Mouse (Mus musculus): ENCODE measurements around the gene Phf3.
A peak's percentile ranks its signal among the peaks of the same experiment; 100 is the strongest.

Gene Phf3

GRCm38 (mm10) chr1:30873541-30874260 lies at the start of gene Phf3:
TSS of gene Phf3 (minus strand) at chr1:30873921.
- peak; percentile 97 for DNase-seq (ENCODE audit: low read depth, low spot score)

DNA sequence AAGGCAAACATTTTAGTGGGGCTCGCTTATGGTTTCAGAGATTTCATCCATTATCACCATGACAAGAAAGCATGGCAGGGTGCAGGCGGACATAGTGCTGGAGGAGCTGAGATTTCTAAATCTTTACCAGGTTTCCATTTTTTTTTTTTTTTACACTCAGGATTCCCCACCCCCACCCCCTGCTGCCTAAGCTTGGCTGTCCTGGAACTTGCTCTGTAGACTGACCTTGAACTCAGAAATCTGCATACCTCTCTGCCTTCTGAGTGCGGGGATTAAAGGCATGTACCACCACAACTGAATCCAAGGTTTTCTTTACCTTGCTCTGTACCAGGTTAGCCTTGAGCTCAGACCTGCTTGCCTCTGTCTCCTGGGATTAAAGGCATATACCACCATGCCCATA lies 48.5 kb upstream of the Phf3 start:
- DNase-seq (ENCODE audit: low read depth, low spot score) = peak; percentile 52

GRCm38 (mm10) chr1:30921252-30921651 lies 47.5 kb upstream of the Phf3 start:
- DNase-seq (ENCODE audit: low read depth, low spot score) = no peak

DNA sequence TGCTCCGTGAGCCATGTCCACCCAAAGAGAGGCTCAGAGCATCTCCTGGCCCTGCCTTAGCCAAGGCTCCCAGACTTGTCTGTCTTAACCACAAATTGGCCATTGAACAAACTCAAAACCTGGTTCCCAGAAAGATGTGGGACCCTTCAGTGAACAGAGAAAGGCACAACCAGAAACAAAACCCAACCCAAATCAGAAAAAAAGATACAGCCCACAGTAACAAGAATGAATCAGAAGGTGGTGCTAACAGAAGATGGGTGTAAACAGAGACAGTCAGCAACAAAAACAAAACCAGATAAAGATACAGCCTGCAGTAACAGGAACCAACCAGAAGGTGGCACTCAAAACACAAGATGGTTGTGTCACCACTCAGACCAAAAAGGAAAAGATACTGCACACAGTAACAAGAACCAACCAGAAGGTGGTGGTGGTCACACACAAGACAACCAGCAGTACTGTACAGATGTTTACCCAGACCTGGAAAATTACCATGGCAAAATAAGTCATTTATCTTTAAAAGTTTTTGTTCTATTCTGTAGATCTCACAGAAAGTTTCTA lies 47.0 kb upstream of the Phf3 start:
- peak; percentile 69 for DNase-seq (ENCODE audit: low read depth, low spot score)

- DNase-seq (ENCODE audit: low read depth, low spot score) = no peak
Measured at GRCm38 (mm10) chr1:30910172-30910571, 36.5 kb upstream of the Phf3 start.

GRCm38 (mm10) chr1:30908797-30909196 lies 35.1 kb upstream of the Phf3 start:
- peak; percentile 76 for DNase-seq (ENCODE audit: low read depth, low spot score)

DNA sequence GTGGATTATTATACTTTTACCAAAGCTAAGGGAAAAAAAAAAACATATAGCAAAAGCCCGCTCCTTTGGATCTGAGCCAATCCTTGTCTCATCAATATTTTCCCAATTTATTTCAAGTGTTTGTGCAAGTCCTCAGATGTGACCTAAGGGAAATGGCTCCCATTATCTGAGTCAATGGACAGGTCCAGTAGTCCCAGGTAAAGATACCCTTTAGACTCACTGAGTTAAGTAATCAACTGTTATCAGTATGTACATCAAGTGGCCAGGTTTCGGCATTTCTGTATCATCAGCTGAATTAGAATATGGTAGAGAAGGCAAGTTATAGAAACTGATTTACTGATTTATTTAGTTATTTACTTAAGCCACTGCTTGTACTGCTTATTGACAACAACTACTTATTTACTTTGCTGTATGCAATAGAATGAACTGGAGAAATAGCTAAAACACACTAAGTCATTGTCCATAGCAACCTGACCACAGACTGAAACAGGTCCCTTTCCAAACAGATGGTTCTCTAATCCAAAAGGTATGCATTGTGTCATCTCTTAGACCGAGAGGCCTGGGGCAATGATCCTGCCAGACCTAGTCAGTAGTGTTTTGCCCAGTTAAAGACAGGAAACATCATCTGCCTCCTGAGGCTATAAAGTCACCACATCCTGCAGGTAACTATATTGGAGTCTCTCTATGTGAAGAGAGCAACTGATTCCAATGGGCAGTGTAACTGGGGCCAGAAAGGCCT lies 29.9 kb upstream of the Phf3 start:
- DNase-seq (ENCODE audit: low read depth, low spot score) = no peak

GRCm38 (mm10) chr1:30898691-30899090 lies 25.0 kb upstream of the Phf3 start:
- DNase-seq (ENCODE audit: low read depth, low spot score) = peak; percentile 70

DNA sequence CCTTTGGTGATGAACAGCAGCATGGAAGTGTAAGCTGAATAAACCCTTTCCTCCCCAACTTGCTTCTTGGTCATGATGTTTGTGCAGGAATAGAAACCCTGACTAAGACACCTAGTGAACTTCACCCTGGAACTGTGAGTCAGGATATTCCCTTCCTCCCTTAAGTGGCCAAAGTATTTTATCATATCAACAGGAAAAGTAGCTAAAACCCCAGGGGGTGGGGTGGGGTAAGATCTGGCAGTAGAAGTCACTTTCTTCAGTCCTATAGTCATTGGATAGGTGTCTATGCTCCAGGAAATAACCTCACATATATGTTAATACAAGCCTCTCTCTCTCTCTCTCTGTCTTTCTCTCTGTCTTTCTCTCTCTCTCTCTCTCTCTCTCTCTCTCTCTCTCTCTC lies 21.6 kb upstream of the Phf3 start:
- DNase-seq (ENCODE audit: low read depth, low spot score) = peak; percentile 72

GRCm38 (mm10) chr1:30883806-30884205 lies 10.1 kb upstream of the Phf3 start:
- DNase-seq (ENCODE audit: low read depth, low spot score) = peak; percentile 58

GRCm38 (mm10) chr1:30875746-30876145 lies 2.0 kb upstream of the Phf3 start:
- DNase-seq (ENCODE audit: low read depth, low spot score) = no peak

GRCm38 (mm10) chr1:30874261-30875131 lies 775 bp upstream of the Phf3 start:
- peak; percentile 40 for DNase-seq (ENCODE audit: low read depth, low spot score)

- peak; percentile 71 for DNase-seq (ENCODE audit: low read depth, low spot score)
Measured at GRCm38 (mm10) chr1:30872836-30873540, 733 bp downstream of the Phf3 start.

- DNase-seq (ENCODE audit: low read depth, low spot score) = peak; percentile 67
Measured at GRCm38 (mm10) chr1:30867786-30868185, 5.9 kb downstream of the Phf3 start.

DNA sequence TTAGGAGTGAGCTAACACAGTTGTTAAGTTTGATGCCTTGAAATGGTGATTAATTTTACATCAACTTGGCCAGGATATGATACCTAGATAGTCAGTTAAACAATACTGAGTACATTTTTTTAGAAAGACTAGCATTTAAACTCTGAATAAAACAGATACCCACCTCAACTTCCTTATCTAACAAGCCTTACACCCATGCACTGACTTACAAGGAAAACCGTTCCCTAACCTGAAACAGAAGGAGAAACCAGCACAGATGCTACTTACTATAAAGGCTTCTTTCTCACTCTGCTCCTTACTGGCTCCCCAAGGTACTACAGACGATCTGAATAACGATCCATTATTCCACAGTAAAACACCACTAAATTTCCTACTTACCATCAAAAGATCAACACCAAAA lies 21.2 kb downstream of the Phf3 start:
- no peak for DNase-seq (ENCODE audit: low read depth, low spot score)

DNA sequence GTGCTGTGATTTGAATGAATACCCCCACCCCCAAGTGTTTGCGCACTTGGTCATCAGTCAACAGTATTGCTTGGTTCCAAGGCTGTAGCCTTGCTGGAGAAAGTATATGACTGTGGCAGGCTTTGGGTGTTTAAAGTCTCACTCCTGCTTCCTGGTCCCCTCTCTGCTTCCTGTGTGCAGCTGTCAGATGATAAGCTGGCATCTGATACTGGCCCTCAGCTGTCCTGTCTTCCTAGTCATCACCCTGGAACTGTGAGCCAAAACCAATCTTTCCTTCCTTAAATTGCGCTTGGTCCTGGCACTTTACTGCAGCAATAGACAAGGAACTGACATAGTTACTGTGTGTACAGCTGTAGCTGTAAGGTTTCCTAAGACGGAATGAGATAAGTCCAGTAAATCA lies 21.8 kb downstream of the Phf3 start:
- DNase-seq (ENCODE audit: low read depth, low spot score) = no peak

DNA sequence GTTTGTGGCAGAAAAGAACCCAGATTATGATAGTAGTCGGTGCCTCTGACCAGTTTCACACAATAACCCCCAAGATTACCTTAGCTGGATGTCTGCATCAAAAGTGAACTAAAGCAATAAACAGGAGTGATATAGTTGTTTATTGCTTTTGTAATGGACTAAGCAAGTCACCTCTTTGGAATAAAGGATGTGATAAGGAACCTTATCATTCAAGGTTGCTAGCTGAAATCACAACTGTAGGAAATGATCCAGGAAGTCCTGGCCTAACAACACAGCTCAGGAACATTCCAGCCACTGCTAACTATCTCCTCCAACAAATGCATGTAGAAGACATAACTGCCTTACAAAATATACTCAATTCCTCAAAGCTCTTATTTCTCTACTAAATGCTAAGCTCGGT lies 22.8 kb downstream of the Phf3 start:
- DNase-seq (ENCODE audit: low read depth, low spot score) = no peak

GRCm38 (mm10) chr1:30849955-30850354 lies 23.8 kb downstream of the Phf3 start:
- no peak for DNase-seq (ENCODE audit: low read depth, low spot score)

DNA sequence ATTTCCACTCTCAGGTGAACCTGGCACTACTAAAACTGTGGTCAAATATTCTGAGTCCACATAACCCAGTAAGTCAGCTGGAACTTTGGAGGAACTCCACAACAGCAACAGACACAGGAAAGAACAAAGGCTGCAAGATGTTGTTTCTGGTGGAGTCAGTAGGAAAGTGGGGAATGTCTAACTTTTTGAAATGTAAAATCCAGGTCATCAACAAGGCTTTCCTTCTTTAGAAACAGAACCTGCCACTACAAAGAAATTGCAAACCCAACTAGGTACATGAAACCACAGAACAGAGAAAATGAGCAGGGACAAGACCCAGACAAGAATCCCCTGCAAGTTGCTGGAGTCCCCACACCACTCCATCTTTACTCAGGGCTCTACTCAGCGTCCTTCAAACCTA lies 26.0 kb downstream of the Phf3 start:
- DNase-seq (ENCODE audit: low read depth, low spot score) = peak; percentile 77

DNA sequence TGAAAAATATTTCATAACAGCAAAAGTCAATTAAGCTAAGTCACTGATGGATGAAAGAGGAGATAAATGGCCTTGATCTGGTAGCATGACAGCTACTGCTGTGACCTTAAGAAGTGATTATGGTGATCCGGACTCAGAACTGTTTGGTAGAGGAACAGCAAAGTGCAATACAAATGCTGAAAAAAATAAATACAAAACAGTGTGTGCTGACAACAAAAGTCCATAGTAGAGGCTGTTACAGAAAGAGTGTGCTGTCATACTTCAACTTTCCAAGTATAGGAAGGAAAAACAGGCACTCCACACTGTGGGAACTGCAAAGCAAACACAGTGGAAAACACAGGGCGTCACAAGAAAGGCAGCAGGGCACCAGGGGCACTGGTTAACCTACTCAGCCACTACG lies 34.1 kb downstream of the Phf3 start:
- DNase-seq (ENCODE audit: low read depth, low spot score) = no peak

DNA sequence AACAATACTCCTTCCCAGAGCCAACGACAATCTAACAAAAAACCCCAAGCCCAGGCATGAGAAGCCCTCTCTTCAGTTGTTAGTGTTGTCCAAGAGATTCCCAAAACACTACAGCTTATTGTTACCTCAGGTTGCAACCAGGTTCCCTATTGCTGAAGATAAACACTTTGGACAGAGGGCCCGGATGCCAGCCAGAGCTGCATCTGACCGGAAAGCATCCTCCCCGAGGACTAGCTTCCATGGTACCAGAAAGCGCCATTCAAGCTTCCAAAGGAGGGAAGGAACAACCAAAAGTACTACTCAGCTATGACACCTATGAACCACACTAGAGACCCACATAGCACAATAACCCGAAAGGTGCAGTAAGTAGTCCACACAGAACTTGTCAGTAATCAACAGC lies 38.2 kb downstream of the Phf3 start:
- no peak for DNase-seq (ENCODE audit: low read depth, low spot score)

Measured in ZHBTc4 (cell line).